Mouse (Mus musculus) limb, embryonic 14.5 days (tissue): ENCODE measurements around the gene Gna12. TPM values are rescaled to one million over a fixed set of nuclear protein-coding genes. Genes with fewer than 3 reads are reported as not detected.
A peak's percentile ranks its signal among the peaks of the same experiment; 100 is the strongest.

Experiments
- ATAC-seq: fragments of 200-750 bp; cut with Nextera tagmentation; 2 replicates; pipeline ENCODE4 v1.8.0; 2017; ENCODE audit warnings: low read depth, moderate number of reproducible peaks, moderate TSS enrichment; ENCODE audit not compliant: low FRiP score
- DNase-seq: peaks from one replicate; pipeline ENCODE4 v3.0.0-alpha.2; 2015; ENCODE audit warnings: low spot score
- H3K27ac ChIP-seq: fragments of 300-500 bp; sonication (generic); replicated peaks from 2 replicates; pipeline ENCODE4 v1.5.1; 2014; ENCODE audit warnings: low read depth, mild to moderate bottlenecking, low read length, moderate library complexity, mixed read lengths
- H3K27me3 ChIP-seq: fragments of 300-500 bp; sonication (generic); 2 replicates; pipeline ENCODE4 v1.6.1; 2014; ENCODE audit warnings: low read length, mixed read lengths; ENCODE audit not compliant: control insufficient read depth, insufficient read depth
- H3K36me3 ChIP-seq: fragments of 300-500 bp; sonication (generic); 2 replicates; pipeline ENCODE4 v1.6.1; 2014; ENCODE audit warnings: mild to moderate bottlenecking, low read length, moderate library complexity, mixed read lengths; ENCODE audit not compliant: control insufficient read depth, insufficient read depth
- H3K4me1 ChIP-seq: fragments of 300-500 bp; sonication (generic); 2 replicates; pipeline ENCODE4 v1.6.1; 2014; ENCODE audit warnings: antibody characterized with exemption, low read length, mixed read lengths; ENCODE audit not compliant: control insufficient read depth, insufficient read depth
- H3K4me2 ChIP-seq: fragments of 300-500 bp; sonication (generic); replicated peaks from 2 replicates; pipeline ENCODE4 v1.6.1; 2014; ENCODE audit warnings: low read depth, mild to moderate bottlenecking, low read length, moderate library complexity; ENCODE audit not compliant: severe bottlenecking
- H3K4me3 ChIP-seq: fragments of 300-500 bp; sonication (generic); replicated peaks from 2 replicates; pipeline ENCODE4 v1.5.1; 2014; ENCODE audit warnings: low read length
- H3K9ac ChIP-seq: fragments of 300-500 bp; sonication (generic); 2 replicates; pipeline ENCODE4 v1.6.1; 2014; ENCODE audit warnings: mild to moderate bottlenecking, low read depth, low read length, moderate library complexity; ENCODE audit not compliant: severe bottlenecking
- H3K9me3 ChIP-seq: fragments of 300-500 bp; sonication (generic); 2 replicates; pipeline ENCODE4 v1.6.1; 2016; ENCODE audit warnings: low read length; ENCODE audit not compliant: control insufficient read depth
- POLR2A ChIP-seq: fragments of 200-500 bp; IDR thresholded peaks from 2 replicates; pipeline ENCODE4 v1.8.0; 2012; ENCODE audit warnings: inconsistent platforms, mild to moderate bottlenecking, moderate library complexity, borderline replicate concordance; ENCODE audit not compliant: insufficient read depth, insufficient read length; ENCODE audit errors: extremely low read depth
- WGBS: fragments of 180-500 bp; shearing (Covaris S2); extraction: QIAGEN DNeasy Blood & Tissue Kit; methylation state at CpG from one replicate; pipeline ENCODE4 v1.1.7; 2014; 5-methylcytosine and 5-hydroxymethylcytosine counted together
- polyA plus RNA-seq, 2 experiments: library from polyadenylated mRNA; depleted of rRNA in 1 of 2; stranded (reverse) in 1 of 2; unstranded in 1 of 2; fragments of >200 nt; fragmentation: Nextera tagmentation in 1 of 2; extraction: Ambion mirVana in 1 of 2; gene quantifications; 2 replicates each; pipeline versions ENCODE4 v1.2.1 to v1.2.3; 2012 to 2014

Gene Gna12
- polyA plus RNA-seq, 2 experiments: 46.7 to 63.8 TPM

DNA sequence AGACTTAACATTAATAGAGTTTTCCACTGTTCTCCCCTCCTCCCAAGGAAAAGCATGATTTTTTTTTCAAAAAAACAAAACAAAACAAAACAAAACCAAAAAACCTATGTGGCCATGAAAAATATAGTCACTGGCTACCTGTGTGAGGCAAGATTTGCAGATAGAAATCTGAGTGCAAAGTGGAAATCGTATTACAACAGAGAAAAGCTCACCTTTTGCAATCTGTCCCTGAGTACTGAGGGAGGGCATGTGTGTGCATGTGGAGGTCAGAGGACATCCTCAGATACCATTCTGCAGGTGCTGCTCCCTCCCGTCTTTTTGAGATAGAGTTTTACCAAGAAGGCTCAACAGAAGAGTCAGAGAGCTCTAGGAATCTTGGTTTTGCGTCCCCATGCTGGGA is 14.2 kb downstream of the Gna12 start:
- H3K4me2 ChIP-seq: no peak overlapping the region
- ATAC-seq (no peak), DNase-seq (no peak)
- no peaks in the 10 kb centered on the region for H3K36me3 ChIP-seq
- H3K4me1 ChIP-seq: peaks cover 36% of the 10 kb centered on the region
- no peak overlapping the region for H3K9ac ChIP-seq
- H3K4me3 ChIP-seq: no peak overlapping the region
- H3K27me3 ChIP-seq: no peaks in the 10 kb centered on the region
- no peaks in the 10 kb centered on the region for H3K9me3 ChIP-seq
- TF ChIP-seq POLR2A: no peak
- H3K27ac ChIP-seq: no peak overlapping the region
- 97% methylated on average over 3 of the region's 3 CpGs for WGBS

DNA sequence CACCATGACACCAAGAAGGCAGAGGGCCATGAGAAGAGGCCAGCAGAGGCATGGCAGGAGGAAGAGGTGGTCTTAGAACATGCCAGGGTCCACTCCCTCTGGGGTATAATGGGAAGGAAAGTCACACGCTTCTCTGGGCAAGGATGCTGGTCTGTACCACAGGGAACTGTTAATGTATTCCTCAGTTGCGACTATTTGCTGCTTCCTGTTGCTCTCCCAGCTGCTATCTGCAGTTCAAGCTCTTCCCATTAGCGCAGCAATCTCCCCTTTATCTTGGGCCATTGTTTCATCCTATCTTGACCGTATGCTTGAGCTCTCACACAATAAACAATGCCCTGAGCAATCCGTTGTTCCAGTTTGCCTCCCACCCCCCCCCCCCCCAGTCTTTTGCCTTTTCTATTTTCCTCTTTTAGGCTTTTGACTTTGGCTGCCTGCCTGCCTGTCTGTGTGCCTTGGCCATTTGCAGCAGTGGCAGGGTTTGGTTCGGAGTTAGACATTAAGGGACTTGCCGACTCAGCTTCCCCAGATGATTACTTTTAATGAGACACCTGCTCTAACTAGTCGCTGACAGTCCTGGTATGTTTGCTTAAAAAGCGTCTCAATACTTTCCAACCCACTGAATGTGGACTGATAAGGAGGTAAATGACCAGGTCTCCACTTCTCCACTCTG is 15.0 kb downstream of the Gna12 start:
- WGBS: 37% methylated on average over 9 of the region's 9 CpGs
- no peak overlapping the region for H3K4me3 ChIP-seq
- no peaks in the 10 kb centered on the region for H3K27me3 ChIP-seq
- H3K9ac ChIP-seq: no peak overlapping the region
- no peak overlapping the region for H3K4me2 ChIP-seq
- no peaks in the 10 kb centered on the region for H3K9me3 ChIP-seq
- TF ChIP-seq POLR2A: no peak
- H3K4me1 ChIP-seq: peaks cover 38% of the 10 kb centered on the region
- DNase-seq (no peak), ATAC-seq (no peak)
- no peaks in the 10 kb centered on the region for H3K36me3 ChIP-seq
- H3K27ac ChIP-seq: peak overlapping the region; percentile 13; the same call in 1 of the 2 replicates

DNA sequence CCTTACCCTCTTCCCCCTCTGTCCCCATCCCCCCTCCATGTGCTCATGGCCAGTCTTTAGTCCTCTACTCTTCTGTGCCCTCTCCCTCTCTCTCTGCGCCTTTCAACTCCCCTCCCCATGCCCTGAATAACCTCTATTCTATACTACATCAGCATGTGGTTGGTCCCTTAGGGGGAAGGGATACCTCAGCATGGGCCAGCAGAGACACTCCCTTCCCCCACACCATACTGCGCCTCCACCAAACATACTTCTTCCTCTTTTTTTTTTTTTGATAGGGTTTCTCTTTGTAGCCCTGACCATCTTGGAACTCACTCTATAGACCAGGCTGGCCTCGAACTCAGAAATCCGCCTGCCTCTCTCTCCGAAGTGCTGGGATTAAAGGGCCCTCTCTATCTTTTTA is 15.8 kb downstream of the Gna12 start:
- ATAC-seq (no peak), DNase-seq (no peak)
- no peak overlapping the region for H3K27ac ChIP-seq
- H3K36me3 ChIP-seq: no peaks in the 10 kb centered on the region
- 84% methylated on average over 5 of the region's 5 CpGs for WGBS
- H3K4me1 ChIP-seq: peaks cover 40% of the 10 kb centered on the region
- no peak overlapping the region for H3K4me3 ChIP-seq
- no peak overlapping the region for H3K9ac ChIP-seq
- no peak for TF ChIP-seq POLR2A
- no peaks in the 10 kb centered on the region for H3K9me3 ChIP-seq
- no peak overlapping the region for H3K4me2 ChIP-seq
- H3K27me3 ChIP-seq: no peaks in the 10 kb centered on the region

DNA sequence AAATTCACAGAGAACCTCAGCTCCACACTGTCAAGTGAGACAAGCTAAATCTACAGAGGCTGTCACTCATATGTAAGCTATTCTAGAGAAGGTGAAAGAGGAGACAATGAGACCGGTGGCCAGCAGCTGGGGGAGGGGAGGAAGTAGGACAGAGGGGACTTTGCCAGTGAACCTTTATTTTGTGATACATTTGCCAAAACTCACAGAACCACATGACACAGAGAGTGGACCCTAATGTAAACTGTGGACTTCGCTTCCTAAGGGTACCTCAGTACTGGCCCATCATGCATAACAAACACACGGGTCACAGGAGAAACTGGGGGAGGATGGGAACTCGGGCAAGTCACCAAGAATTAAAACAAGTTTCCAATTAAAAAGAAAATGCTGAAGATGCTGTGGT is 17.5 kb downstream of the Gna12 start:
- no peak for TF ChIP-seq POLR2A
- H3K27ac ChIP-seq: no peak overlapping the region
- no peak overlapping the region for H3K9ac ChIP-seq
- DNase-seq (no peak), ATAC-seq (no peak)
- H3K4me1 ChIP-seq: peaks cover 32% of the 10 kb centered on the region
- no peaks in the 10 kb centered on the region for H3K27me3 ChIP-seq
- 59% methylated on average over 4 of the region's 4 CpGs for WGBS
- no peak overlapping the region for H3K4me3 ChIP-seq
- no peaks in the 10 kb centered on the region for H3K36me3 ChIP-seq
- no peak overlapping the region for H3K4me2 ChIP-seq
- no peaks in the 10 kb centered on the region for H3K9me3 ChIP-seq

DNA sequence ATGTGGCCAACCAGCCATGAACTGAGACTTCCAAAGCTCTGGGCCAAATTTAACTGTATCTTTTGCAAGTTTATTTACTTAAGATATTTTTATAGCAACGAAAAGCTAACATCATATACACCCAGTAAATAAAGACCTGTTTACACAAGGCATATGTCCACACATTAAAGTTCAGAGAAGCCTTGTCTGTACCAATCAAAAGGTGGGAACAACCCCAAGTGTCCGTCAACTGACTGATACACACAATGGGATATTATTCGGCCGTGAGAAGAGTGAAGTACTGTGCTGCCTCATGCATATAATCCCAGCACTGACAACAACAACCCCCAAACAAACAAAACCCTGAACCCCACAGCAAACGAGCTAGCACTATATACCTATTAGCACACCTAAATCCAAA is 18.2 kb downstream of the Gna12 start:
- Histone ChIP-seq H3K36me3 (no peaks in the 10 kb centered on the region), H3K27me3 (no peaks in the 10 kb centered on the region), H3K4me1 (peaks cover 32% of the 10 kb centered on the region), H3K4me2 (no peak overlapping the region), H3K9me3 (no peaks in the 10 kb centered on the region), H3K27ac (no peak overlapping the region), H3K9ac (no peak overlapping the region), H3K4me3 (no peak overlapping the region)
- TF ChIP-seq POLR2A: no peak
- DNase-seq: no peak
- no peak for ATAC-seq
- WGBS: 77% methylated on average over 5 of the region's 5 CpGs

DNA sequence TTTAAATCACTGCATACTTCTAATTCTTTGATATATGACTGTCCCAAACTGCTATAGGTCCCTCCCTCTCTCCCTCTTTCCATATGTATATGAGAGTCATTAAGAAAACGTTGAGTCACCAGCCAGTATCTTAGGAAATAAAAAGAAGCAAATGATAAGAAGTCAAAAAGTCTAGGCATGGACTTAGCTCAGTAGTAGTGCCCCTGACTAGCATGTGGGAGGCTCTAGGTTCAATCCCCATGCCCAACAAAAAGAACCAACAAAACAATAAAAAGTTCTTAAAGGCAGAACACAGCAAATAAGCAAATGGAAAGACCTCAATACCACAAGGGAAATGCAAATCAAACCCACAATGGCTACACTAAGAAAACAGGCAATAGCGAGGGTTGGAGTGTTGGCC is 18.8 kb downstream of the Gna12 start:
- no peaks in the 10 kb centered on the region for H3K9me3 ChIP-seq
- no peaks in the 10 kb centered on the region for H3K27me3 ChIP-seq
- no peak for TF ChIP-seq POLR2A
- WGBS: 59% methylated on average over 2 of the region's 2 CpGs
- H3K4me1 ChIP-seq: peaks cover 32% of the 10 kb centered on the region
- ATAC-seq (no peak), DNase-seq (no peak)
- H3K9ac ChIP-seq: no peak overlapping the region
- H3K36me3 ChIP-seq: no peaks in the 10 kb centered on the region; the same call in 1 of the 2 replicates
- no peak overlapping the region for H3K27ac ChIP-seq
- no peak overlapping the region for H3K4me2 ChIP-seq
- no peak overlapping the region for H3K4me3 ChIP-seq
